Mouse (Mus musculus) lung, adult 2 months (tissue): Measurements from ENCODE around the gene Olfml3.

Experiments used
- CTCF ChIP-seq: fragments of 200-500 bp; IDR thresholded peaks from 2 replicates; pipeline ENCODE4 v1.5.1; 2011; ENCODE audit warnings: mild to moderate bottlenecking, low read length, control low read depth; ENCODE audit not compliant: insufficient read depth
- POLR2A ChIP-seq: fragments of 200-500 bp; IDR thresholded peaks from 2 replicates; pipeline ENCODE4 v1.6.1; 2011; ENCODE audit warnings: low read depth, mild to moderate bottlenecking, control low read depth, low read length, borderline replicate concordance; ENCODE audit errors: extremely low read depth

GRCm38 (mm10) chr3:103740342-103740741, 2.5 kb upstream of the Olfml3 start:
- TF ChIP-seq POLR2A (no peak), CTCF (no peak)
